Mouse (Mus musculus) embryonic facial prominence, embryonic 14.5 days (tissue): ENCODE measurements around the gene Grap. TPM values are rescaled to one million over a fixed set of nuclear protein-coding genes. Genes with fewer than 3 reads are reported as not detected.

Source experiments
- ATAC-seq: fragments of 200-750 bp; cut with Nextera tagmentation; 2 replicates; pipeline ENCODE4 v1.8.0; 2017; ENCODE audit warnings: low read depth, moderate number of reproducible peaks, moderate TSS enrichment
- DNase-seq: peaks from one replicate; pipeline ENCODE4 v3.0.0-alpha.2; 2015; ENCODE audit warnings: low spot score
- H3K27ac ChIP-seq: fragments of 300-500 bp; sonication (generic); replicated peaks from 2 replicates; pipeline ENCODE4 v1.5.1; 2014; ENCODE audit warnings: low read depth, mild to moderate bottlenecking, low read length, moderate library complexity
- H3K27me3 ChIP-seq: fragments of 300-500 bp; sonication (generic); replicated peaks from 2 replicates; pipeline ENCODE4 v1.6.1; 2014; ENCODE audit warnings: low read length; ENCODE audit not compliant: control insufficient read depth, insufficient read depth
- H3K36me3 ChIP-seq: fragments of 300-500 bp; sonication (generic); 2 replicates; pipeline ENCODE4 v1.6.1; 2014; ENCODE audit warnings: low read length, mixed read lengths; ENCODE audit not compliant: control insufficient read depth, insufficient read depth
- H3K4me1 ChIP-seq: fragments of 300-500 bp; sonication (generic); 2 replicates; pipeline ENCODE4 v1.6.1; 2014; ENCODE audit warnings: antibody characterized with exemption, low read length; ENCODE audit not compliant: control insufficient read depth, insufficient read depth
- H3K4me2 ChIP-seq: fragments of 300-500 bp; sonication (generic); 2 replicates; pipeline ENCODE4 v1.6.1; 2014; ENCODE audit warnings: low read depth, mild to moderate bottlenecking, low read length, moderate library complexity, mixed read lengths
- H3K4me3 ChIP-seq: fragments of 300-500 bp; sonication (generic); 2 replicates; pipeline ENCODE4 v1.5.1; 2014; ENCODE audit warnings: low read depth, mild to moderate bottlenecking, low read length
- H3K9ac ChIP-seq: fragments of 300-500 bp; sonication (generic); 2 replicates; pipeline ENCODE4 v1.6.1; 2014; ENCODE audit warnings: low read depth, mild to moderate bottlenecking, low read length, moderate library complexity, mixed read lengths
- H3K9me3 ChIP-seq: fragments of 300-500 bp; sonication (generic); 2 replicates; pipeline ENCODE4 v1.6.1; 2016; ENCODE audit warnings: low read length; ENCODE audit not compliant: control insufficient read depth
- WGBS: fragments of 180-500 bp; shearing (Covaris S2); extraction: QIAGEN DNeasy Blood & Tissue Kit; methylation state at CpG from one replicate; pipeline ENCODE4 v1.1.7; 2014; 5-methylcytosine and 5-hydroxymethylcytosine counted together
- polyA plus RNA-seq: library from polyadenylated mRNA; unstranded; fragments of >200 nt; fragmentation: Nextera tagmentation; extraction: Ambion mirVana; gene quantifications from 2 replicates; pipeline ENCODE4 v1.2.1, GENCODE M21; 2014

Gene Grap
- polyA plus RNA-seq, 1 experiment from 2014 or later = 8.6 TPM

- Histone ChIP-seq H3K4me1 (no peaks in the 10 kb centered on the region), H3K27me3 (no peaks in the 10 kb centered on the region), H3K9me3 (no peaks in the 10 kb centered on the region), H3K36me3 (no peaks in the 10 kb centered on the region), H3K9ac (no peak overlapping the region), H3K4me2 (no peak overlapping the region), H3K4me3 (no peak overlapping the region), H3K27ac (no peak overlapping the region)
- WGBS = 63% methylated on average over 5 of the region's 5 CpGs
- ATAC-seq = no peak
- DNase-seq = no peak
These were observed 14.7 kb downstream of the Grap start for GRCm38 (mm10) chr11:61667782-61668181.

DNA sequence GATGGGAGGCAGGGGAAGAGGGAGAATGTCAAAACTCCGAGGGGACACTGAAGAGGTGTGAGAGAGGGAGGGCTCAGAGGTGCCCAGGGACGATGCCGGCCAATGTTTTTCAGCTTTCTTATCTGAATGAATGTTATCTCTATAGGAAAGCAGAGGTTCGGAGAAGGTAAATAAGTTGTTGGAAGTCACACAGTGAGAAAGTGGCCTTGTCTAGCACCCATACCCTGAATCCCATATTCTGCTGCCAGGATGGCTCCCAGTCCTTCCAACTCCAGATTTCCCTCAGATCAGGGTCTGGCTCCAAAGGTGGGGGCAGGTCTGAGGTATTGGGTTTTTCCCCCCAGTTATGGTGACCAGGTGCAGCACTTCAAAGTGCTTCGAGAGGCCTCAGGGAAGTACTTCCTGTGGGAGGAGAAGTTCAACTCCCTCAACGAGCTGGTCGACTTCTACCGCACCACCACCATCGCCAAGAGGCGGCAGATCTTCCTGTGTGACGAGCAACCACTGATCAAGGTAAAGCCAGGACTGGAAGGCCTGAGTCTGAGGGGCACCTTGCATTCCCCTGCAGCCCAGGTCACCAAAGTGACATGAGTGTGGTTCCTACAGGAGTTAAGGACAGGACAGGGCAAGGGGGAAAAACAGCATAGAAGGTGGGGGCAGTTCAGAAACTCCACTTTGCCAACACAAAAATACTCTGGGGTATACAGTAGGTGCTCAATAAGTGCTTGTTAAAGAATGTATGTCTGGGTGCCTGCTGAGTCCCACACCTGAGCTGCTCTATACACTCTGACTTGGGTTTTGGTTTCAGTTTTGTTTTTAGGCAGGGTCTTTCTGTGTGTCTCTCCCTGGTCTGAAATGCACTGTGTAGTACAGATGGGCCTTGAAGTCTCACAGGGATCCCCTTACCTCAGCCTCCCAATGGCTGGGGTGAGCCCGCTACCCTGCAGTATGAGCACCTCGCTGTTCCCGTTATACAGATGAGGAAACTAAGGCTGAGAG lies 16.7 kb downstream of the Grap start:
- H3K36me3 ChIP-seq = no peaks in the 10 kb centered on the region
- ATAC-seq (no peak), DNase-seq (no peak)
- H3K4me3 ChIP-seq = no peak overlapping the region
- peaks cover 4% of the 10 kb centered on the region; the same call in 1 of the 2 replicates for H3K4me1 ChIP-seq
- 76% methylated on average over 14 of the region's 14 CpGs for WGBS
- no peak overlapping the region for H3K27ac ChIP-seq
- no peaks in the 10 kb centered on the region for H3K9me3 ChIP-seq
- H3K27me3 ChIP-seq = no peaks in the 10 kb centered on the region
- no peak overlapping the region for H3K9ac ChIP-seq
- no peak overlapping the region for H3K4me2 ChIP-seq

- Histone ChIP-seq H3K9me3 (no peaks in the 10 kb centered on the region), H3K4me1 (peaks cover 16% of the 10 kb centered on the region), H3K4me2 (no peak overlapping the region), H3K4me3 (no peak overlapping the region), H3K9ac (no peak overlapping the region), H3K27ac (no peak overlapping the region), H3K36me3 (no peaks in the 10 kb centered on the region), H3K27me3 (no peaks in the 10 kb centered on the region)
- WGBS = 65% methylated on average over 19 of the region's 19 CpGs
- DNase-seq (no peak), ATAC-seq (no peak)
These were observed 18.8 kb downstream of the Grap start for GRCm38 (mm10) chr11:61671781-61672383.

DNA sequence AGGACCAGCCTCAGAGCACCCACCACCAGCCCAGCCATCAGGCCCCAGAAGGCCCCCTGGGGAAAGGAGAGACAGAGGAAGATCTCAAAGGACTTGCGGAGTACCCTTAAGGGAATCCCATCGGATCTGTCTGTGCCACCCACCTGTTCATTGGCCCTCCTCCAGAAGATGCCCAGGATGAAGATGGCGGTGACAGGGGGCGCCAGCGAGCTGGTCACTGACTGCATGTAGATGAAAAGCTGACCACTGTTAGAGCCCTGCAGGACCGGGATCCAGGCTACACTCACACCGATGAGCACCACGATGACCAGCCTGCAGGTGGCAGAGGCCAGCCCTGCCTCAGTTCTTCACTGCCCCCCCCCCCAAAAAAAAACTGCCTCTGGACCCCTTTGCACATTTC lies 20.6 kb downstream of the Grap start:
- no peak overlapping the region for H3K4me2 ChIP-seq
- WGBS = 35% methylated on average over 8 of the region's 8 CpGs
- no peaks in the 10 kb centered on the region for H3K36me3 ChIP-seq
- no peak overlapping the region for H3K4me3 ChIP-seq
- no peaks in the 10 kb centered on the region for H3K9me3 ChIP-seq
- DNase-seq (no peak), ATAC-seq (no peak)
- H3K4me1 ChIP-seq = peaks cover 16% of the 10 kb centered on the region
- no peak overlapping the region for H3K27ac ChIP-seq
- no peak overlapping the region for H3K9ac ChIP-seq
- H3K27me3 ChIP-seq = no peaks in the 10 kb centered on the region

DNA sequence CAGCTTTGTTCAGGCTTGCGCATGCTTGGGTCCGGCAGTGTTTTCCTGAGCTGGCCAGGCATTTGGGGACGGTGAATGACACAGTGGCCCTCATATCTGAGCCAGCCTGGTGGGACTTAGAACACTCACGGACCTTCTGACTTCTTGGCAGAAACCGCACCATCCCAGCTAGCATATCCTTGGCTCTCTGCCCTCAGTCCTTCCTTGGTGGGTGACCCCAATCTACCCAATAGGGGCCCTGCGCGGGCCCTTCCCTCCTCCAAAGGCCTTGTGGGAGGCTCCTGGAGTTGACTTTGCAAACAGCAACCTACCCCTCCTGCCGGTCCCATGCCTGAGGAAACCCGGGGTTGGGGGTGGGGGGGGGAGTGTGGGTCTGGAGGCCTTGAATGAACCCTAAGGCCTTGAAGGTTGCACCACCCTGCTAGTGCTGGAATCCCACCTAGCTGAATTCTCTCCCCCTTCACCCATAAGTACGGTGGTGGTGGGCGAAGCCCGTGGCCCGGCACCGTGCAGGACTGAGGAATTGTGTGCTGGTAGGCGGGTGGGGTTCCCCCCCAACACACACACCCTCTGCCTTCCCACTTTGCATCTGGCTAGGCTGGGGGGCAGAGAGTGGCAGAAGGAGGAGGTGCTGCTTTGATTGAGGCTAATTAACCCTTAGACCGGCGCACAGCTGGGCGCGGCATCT lies 21.2 kb downstream of the Grap start:
- Histone ChIP-seq H3K9me3 (no peaks in the 10 kb centered on the region), H3K4me3 (no peak overlapping the region), H3K36me3 (no peaks in the 10 kb centered on the region), H3K9ac (no peak overlapping the region; the same call in 1 of the 2 replicates), H3K4me2 (0 out of 2 replicates have a peak overlapping the region, but pooled peaks have one; percentile 5), H3K27ac (no peak overlapping the region), H3K27me3 (no peaks in the 10 kb centered on the region), H3K4me1 (peaks cover 16% of the 10 kb centered on the region)
- DNase-seq (no peak), ATAC-seq (peak; percentile 45)
- 32% methylated on average over 18 of the region's 19 CpGs for WGBS

DNA sequence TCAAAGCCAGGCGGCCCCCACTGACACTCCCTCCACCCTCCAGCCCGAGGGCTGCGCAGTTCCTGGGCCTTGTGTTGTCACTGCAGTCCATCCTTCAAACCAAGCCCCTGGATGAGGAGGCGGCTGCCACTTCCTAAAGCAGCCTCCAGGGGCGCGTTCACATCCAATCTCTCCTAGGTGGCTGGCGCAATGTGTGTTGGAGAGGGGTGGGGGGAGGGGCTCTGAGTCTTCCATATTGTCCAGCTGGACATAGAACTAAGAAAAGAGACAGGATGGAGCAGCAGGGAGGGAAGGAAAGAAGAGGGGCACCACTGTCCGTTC lies 21.7 kb downstream of the Grap start:
- H3K9me3 ChIP-seq = no peaks in the 10 kb centered on the region
- H3K4me2 ChIP-seq = 0 out of 2 replicates have a peak overlapping the region, but pooled peaks have one; percentile 5
- 5% methylated on average over 7 of the region's 8 CpGs for WGBS
- H3K4me3 ChIP-seq = no peak overlapping the region
- H3K4me1 ChIP-seq = peaks cover 16% of the 10 kb centered on the region
- no peaks in the 10 kb centered on the region for H3K36me3 ChIP-seq
- H3K27ac ChIP-seq = no peak overlapping the region; the same call in 1 of the 2 replicates
- H3K9ac ChIP-seq = no peak overlapping the region; the same call in 1 of the 2 replicates
- DNase-seq = peak; percentile 65
- no peaks in the 10 kb centered on the region for H3K27me3 ChIP-seq
- ATAC-seq = peak; percentile 49

- Histone ChIP-seq H3K27ac (no peak overlapping the region; the same call in 1 of the 2 replicates), H3K27me3 (no peaks in the 10 kb centered on the region), H3K9ac (peak overlapping the region; percentile 8; the same call in 1 of the 2 replicates), H3K36me3 (no peaks in the 10 kb centered on the region), H3K4me2 (no peak overlapping the region), H3K4me3 (no peak overlapping the region), H3K4me1 (peaks cover 16% of the 10 kb centered on the region), H3K9me3 (no peaks in the 10 kb centered on the region)
- ATAC-seq = no peak
- WGBS = 40% methylated on average over 2 of the region's 2 CpGs
- no peak for DNase-seq
These were observed 22.3 kb downstream of the Grap start for GRCm38 (mm10) chr11:61675332-61675731.

DNA sequence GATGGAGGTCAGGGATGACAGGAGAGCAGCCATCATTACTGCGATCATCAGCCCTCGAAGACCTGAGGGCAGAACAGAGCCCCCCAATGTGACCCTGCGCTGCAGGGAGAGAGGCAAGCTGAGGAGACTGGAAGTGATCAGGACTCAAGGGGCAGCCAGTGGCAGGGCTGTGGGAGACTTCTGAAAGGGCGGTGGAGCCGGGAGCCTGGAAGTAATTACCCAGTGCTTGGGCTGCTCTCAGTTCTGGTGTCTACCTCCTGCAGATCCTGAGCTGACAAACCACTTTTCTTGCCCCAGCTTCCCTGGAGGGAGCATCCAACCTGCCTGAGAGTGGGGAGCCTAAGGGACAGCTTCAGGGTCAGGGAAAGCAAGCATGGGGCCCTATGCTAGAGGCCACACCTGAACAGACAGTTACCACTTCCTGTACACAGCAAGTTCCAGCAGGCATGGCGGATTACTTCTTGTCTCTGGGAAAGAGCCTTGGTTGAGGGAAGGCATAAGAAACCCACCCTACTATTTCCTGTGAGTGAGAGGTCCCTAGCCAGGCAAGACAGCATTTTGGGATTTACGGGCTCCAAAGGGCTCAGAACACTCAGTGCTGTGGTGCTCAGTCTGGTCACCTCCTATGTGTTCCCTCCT lies 23.3 kb downstream of the Grap start:
- Histone ChIP-seq H3K27ac (peak overlapping the region; percentile 63), H3K4me2 (no peak overlapping the region), H3K9ac (no peak overlapping the region; the same call in 1 of the 2 replicates), H3K27me3 (no peaks in the 10 kb centered on the region), H3K4me1 (peaks cover 16% of the 10 kb centered on the region), H3K36me3 (no peaks in the 10 kb centered on the region), H3K9me3 (no peaks in the 10 kb centered on the region), H3K4me3 (no peak overlapping the region)
- WGBS = 21% methylated on average over 7 of the region's 7 CpGs
- no peak for ATAC-seq
- DNase-seq = no peak
